Mouse (Mus musculus) 416B (cell line): ENCODE measurements around the gene Nlgn1.

Source experiments
- DNase-seq: peaks from one replicate; pipeline ENCODE4 v3.0.0; 2011; ENCODE audit warnings: low read depth

The Nlgn1 gene

DNA sequence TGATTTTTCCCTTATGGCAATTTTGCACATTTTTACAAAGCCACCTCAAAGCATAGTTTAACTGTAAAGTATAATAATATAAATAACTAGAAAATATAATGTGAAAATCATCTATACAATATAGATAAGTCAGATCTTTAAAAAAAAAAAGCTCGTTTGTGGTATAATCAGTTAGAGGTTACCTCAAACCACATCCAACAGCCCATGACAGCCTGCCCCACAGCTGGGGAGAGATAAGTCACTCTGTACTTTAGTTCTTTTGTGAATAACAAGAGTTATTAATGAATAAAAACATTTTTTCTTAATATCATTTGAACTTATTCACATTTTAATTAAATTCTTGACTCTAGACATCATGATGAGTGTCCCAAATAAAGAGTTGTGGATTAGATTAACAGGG lies 130.8 kb downstream of the Nlgn1 start:
- no peak for DNase-seq

DNA sequence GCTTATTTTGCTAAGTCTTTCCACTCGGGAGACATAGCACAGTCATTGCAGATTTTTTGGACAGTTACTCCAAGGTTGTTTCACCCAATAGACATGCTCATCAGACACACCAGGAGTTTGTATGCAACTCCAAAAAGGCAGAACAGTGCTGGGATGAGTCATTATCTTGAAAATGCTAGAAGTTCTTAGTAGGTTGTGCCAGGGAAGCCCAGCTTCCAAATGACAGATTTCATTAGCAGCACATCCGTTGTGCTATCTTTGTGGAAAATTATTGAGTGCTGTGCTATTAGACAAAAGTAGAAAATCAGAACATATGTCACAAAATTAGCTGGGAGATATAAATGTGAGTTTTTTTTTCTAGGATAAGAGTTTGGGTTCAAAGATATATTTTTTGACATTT lies 137.3 kb downstream of the Nlgn1 start:
- no peak for DNase-seq

GRCm38 (mm10) chr3:26181013-26181412 lies 151.2 kb downstream of the Nlgn1 start:
- DNase-seq: no peak

DNA sequence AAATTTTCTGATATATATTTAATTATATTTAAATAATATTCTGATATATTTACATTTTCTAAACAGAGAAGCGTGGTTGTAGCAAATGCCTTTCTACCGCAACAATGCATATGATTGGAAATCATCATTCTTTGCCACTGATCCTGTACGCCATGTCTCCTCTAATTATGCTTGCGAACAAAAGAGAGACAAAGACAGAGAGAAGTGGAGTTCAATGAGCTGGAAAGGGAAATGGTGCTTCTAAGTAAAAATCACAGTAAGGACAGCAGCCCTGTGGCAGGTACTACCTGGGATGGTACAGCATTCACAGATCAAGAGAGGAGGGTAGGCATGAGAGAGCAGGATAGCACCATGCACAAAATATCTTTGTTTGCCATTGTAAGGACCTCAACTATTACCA lies 156.9 kb downstream of the Nlgn1 start:
- DNase-seq: no peak

DNA sequence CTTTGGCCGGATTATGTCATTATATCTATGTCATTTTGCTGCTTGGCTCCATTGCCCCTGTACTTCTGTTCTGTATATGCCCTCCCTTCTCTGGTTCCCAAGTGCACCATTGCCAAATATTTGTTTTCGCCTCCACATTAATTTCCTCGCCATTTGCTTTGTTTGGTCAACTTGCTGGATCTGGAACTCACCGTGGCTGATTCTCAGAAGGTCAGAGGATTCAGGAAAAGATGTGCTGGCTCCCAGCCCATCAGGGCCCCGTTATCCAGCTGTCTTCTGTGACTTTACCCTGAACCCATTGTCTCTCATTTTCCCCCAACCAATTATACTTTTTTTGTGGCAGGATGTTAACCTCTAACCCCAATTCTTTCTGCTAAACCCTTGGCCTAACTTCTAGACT lies 158.0 kb downstream of the Nlgn1 start:
- no peak for DNase-seq

GRCm38 (mm10) chr3:26173613-26174012 lies 158.6 kb downstream of the Nlgn1 start:
- no peak for DNase-seq

DNA sequence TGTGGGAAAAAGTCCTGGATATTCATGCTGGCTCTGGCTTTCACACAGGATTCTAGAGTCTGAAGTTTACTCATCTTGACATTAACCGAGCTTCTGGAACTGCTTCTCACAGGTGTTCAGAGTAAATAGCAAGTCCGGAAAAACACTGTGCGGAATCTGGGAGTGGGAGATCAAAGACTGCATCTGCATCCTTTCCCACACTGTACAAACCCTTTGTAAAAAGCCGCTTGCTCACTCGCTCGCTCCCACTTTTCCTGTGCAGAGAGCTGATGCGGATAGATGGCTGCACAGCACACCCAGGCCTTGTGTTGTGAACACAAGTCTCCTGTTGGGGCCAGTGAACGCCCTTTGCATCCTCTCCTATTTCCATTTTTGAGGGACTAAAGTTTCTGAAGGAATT lies 165.5 kb downstream of the Nlgn1 start:
- DNase-seq: no peak

DNA sequence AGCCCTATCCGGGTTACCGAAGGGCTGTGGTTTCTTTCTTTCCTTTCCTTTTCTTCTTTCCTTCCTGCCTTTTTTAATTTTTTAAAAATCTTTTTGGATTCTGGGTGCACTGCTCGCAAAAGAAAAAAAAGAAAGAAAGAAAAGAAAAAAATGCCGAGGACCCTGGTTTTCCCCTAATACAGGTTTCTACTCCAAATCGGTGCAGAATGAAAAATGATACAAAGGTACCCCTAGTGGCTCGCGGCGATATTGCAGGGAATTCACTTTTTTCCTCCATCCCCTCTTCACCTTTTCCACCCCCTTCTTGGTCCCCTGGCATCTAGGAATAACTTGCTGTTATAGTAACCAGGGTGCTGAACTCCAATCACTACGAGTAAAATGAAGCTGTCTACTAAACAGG lies 178.5 kb downstream of the Nlgn1 start:
- DNase-seq: no peak

DNA sequence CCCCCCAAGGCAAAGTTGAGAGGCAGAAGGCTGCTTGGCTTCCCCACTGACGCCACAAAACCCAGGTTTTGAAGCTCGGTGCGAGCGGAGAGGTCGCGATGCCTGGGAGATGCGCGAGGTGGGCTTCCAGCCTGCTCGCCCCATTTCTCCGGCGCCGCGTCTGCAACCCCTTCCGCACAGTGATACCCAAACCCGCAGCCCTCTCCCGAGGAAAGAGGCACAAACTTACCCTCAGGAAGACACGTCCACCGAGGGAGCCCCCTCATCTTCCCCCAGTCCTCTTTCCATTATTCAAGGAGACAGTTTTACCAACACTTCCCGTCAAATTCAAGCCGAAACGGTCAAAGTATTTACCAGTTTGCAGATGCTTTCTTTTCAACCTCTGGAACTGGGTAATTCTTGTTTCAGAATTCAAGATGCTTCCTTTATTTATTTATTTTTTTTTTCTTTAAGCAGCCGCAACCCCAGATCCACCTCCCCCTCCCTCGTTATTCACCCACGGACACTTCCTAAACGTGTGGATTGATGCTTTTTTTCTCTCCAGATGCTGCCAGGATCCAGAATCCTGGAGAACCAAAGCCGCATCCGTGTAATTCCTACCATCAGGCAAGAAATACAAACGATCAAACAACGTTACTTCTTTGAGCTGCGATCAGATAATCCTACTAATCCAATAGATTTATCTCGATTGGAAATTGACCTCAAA lies 179.1 kb downstream of the Nlgn1 start:
- no peak for DNase-seq

DNA sequence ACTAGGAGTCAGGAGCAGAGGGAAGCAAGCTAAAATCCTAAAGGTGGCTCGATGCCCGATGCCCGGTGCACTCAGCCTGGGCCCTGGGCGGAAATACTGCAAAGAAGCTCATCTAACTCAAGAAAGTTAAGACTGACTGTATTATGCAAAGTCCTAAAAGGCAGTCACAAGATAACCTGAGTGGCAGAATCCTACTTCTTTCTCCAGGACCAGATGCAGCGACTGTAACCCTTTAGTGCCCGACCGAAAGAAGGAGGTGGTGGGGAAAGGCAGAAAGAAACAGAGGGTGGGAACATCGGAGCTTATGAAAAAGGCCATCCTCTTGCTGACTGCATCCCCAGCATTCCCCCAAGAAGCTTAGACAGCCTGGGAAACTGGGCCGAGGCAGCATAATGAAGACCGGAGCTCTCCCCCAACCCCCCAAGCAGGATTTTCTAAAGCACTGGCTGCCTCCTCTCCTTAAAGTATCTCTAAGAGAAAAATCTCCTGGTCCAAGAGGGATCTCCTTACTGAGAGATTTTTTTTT lies 179.7 kb downstream of the Nlgn1 start:
- no peak for DNase-seq

DNA sequence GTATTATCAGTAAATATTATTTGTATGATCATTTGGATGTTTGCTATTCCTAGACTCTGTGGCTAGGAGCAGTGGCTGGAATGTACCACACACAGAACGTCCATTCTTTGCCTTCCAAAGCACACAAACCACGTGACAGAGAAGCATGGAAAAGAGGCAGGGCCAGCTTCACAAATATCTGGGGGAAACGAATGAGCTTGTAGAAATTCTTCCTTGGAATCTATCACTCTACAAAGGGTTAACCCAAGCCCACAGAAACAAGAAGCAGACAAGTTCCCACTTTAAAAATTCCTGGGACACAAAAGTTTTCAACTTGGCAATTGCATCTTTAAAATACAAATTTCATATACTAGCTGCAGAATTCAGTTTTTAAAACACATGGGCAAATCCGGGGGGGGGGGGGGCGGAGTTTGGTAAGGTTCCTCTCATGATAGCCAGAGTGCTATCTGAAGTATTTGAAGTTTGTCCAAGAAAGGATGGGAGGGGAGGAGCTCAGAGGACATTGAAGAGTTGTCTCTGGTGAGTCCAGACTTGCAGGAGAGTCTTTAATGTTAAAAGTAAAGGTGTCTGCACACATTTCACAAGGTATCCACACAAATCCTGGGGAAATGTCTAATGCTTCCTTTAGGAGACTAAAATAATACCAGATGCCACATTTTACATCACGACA lies 180.8 kb downstream of the Nlgn1 start:
- no peak for DNase-seq

DNA sequence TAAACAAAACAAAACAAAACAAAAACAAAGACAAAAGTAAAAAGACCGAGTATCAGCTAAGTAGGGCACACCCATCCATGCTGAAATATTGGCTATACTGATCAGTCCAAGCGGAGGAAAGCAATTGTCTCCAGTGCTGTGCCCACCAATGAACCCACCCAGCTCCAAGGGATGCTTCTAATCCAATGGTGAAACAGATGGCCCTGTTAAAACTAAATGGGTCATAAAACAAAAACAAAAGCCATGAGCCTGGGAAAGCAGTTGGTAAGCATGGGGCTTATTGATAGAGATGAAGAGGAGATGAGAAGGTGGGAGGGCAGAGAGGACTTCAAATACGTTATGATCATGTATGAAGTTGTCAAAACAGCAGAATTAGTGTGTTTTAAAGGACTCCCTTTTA lies 186.1 kb downstream of the Nlgn1 start:
- DNase-seq: no peak

DNA sequence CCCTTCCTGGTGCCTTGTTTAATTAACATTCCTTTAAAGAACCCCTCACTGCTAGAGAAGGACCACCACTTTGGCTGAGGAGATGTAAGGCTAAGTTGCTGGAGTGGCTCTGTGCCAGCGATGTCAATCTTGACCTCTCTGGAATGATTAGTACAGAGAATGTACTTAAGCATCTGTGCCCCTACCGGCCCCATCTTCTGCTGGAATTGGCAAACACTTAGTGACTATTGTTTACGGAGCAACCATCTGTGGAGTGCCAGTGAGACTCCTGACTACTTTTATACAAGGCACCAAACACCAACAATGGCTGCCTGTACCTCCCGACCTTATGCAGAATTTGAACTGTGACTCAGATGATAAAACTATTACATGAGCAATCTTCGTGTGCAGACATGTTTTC lies 186.8 kb downstream of the Nlgn1 start:
- no peak for DNase-seq

GRCm38 (mm10) chr3:26141590-26141989 lies 190.7 kb downstream of the Nlgn1 start:
- DNase-seq: no peak

DNA sequence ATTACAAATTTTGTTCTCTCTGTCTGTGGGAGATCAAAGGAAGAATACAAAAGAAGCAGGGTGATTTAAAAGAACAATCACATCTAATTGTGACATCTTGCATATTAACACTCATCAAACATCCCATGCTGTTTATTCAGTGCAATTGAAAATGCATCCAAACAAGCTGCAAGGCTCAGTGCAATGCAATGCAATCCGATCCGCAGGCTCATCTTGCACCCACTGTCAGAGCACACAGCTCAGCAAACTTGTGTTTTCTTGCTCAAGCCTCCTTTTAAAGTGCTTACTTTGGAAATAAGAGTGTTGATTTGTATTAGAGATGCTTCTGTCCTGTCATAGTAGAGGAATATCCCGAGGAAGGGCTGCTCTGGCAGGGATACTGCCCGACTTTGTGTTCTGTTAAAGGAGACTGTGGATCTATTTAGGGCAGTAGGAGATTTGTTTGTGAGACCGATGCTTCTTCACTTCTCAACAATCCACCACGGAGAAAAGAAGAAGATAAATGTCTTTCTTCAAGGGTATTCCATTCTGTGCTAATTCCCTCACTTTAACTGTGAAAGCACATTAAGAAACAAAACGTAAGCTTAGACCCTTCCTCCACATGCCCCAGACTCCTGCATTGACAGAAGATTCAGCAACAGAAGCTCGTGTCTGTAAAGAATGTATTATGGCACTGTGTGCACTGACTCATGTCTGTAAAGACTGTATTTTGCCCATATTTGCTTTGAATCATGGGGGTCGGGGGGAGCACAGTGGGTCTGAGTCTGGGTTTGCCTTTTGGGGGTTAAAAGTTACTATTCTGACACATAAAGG lies 197.2 kb downstream of the Nlgn1 start:
- DNase-seq: no peak

- DNase-seq: no peak
These were observed 201.3 kb downstream of the Nlgn1 start for GRCm38 (mm10) chr3:26130919-26131318.

- DNase-seq: no peak
These were observed 202.8 kb downstream of the Nlgn1 start for GRCm38 (mm10) chr3:26129455-26129854.

- DNase-seq: no peak
These were observed 215.2 kb downstream of the Nlgn1 start for GRCm38 (mm10) chr3:26117071-26117470.

DNA sequence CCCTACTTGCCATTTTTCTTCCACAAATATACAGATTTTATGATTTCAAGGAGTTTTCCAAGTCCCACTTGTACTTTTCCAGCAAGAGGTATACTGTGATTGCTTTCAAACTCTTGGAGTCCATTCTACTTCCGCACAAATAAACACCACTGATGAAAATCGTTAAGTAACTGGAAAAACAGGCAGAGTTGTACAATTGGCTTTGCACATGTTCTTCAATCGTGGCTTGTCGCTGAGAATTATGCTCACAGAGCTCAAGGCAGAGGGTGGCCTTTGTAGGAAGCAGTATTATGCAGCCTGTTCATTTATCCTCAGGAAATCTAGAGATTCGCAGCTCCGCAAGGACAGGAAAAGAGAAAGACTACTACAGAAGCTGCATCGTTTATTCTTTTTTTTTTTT lies 225.9 kb downstream of the Nlgn1 start:
- no peak for DNase-seq

DNA sequence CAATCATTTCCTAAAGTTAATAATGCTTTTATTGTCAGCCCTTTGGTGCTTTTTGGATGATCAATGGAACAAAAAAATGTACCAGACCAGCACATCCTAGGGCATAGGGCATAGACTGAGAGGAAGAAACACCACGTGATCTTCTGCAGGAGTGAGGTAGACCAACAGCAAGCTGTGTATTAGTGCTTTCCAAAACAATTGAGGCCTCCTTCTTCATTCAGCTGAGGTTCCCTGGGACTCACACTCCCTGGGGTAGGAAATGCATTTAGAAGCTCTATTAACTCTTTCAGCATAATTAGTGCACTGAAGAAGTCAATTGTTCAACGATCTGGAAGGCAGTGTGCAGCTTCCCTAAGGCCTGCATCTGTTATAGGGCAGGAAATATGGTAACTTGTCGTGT lies 226.7 kb downstream of the Nlgn1 start:
- no peak for DNase-seq

GRCm38 (mm10) chr3:26102271-26102670 lies 230.0 kb downstream of the Nlgn1 start:
- no peak for DNase-seq

DNA sequence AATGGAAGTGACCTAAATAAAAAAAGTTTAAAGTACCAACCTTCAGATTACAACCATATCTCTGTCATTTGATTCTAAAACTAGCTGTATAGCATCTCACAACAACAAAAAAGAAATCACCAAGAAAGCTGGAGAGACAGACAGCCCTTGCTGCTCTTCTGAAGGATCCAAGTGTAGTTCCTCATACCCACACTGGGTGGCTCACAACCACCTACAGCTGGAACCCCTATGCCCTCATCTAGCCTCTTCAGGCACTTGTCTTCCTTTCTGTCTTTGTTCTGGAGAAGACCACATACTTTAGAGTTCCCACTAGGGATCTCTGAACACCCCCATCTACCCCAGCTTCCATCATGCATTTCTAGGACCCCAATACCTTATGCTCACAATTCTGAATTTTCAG lies 236.7 kb downstream of the Nlgn1 start:
- DNase-seq: peak; percentile 5

DNA sequence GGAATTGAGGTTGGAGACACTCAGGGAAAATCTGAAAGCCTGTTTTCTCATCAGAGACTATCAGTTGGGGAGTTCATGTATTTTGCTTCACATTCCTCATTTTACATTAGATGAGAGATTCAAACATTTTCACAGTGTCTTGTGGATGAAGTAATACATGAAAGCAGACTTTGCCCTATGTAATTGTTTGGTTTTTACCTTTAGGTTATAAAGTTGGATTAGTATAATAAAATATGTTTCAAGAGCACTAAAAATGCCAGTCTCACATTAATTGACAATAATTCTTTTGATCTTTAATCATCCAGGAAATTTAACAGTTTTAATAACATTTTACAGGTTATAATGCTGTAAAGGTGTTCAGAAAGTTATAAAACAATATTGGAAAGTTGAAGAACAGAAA lies 262.9 kb downstream of the Nlgn1 start:
- DNase-seq: no peak
